Mouse (Mus musculus) liver, embryonic 11.5 days (tissue): ENCODE measurements around the gene Abcb7. TPM values are rescaled to one million over a fixed set of nuclear protein-coding genes. Genes with fewer than 3 reads are reported as not detected.
"Not testable (repeated sequence)": the region's sequence is repeated elsewhere in the genome, so short reads cannot be mapped to it uniquely, and the experiment has no call there.

Experiments used
- ATAC-seq: fragments of 200-750 bp; cut with Nextera tagmentation; replicated peaks from 2 replicates; pipeline ENCODE4 v1.8.0; 2017; ENCODE audit warnings: moderate number of reproducible peaks, mild to moderate bottlenecking, moderate TSS enrichment, moderate library complexity; ENCODE audit not compliant: low FRiP score
- DNase-seq: peaks from one replicate; pipeline ENCODE4 v3.0.0-alpha.2; 2017; ENCODE audit warnings: low spot score
- H3K27ac ChIP-seq: fragments of 300-500 bp; sonication (generic); 2 replicates; pipeline ENCODE4 v1.5.1; 2014; ENCODE audit warnings: mild to moderate bottlenecking, low read depth, low read length, control low read depth
- H3K27me3 ChIP-seq: fragments of 300-500 bp; sonication (generic); replicated peaks from 2 replicates; pipeline ENCODE4 v1.6.1; 2014; ENCODE audit warnings: low read length, mixed read lengths; ENCODE audit not compliant: control insufficient read depth, insufficient read depth
- H3K36me3 ChIP-seq: fragments of 300-500 bp; sonication (generic); 2 replicates; pipeline ENCODE4 v1.6.1; 2014; ENCODE audit warnings: mild to moderate bottlenecking, low read length, moderate library complexity, mixed read lengths; ENCODE audit not compliant: control insufficient read depth, insufficient read depth
- H3K4me1 ChIP-seq: fragments of 300-500 bp; sonication (generic); replicated peaks from 2 replicates; pipeline ENCODE4 v1.6.1; 2014; ENCODE audit warnings: low read length, mixed read lengths; ENCODE audit not compliant: control insufficient read depth, insufficient read depth
- H3K4me2 ChIP-seq: fragments of 300-500 bp; sonication (generic); 2 replicates; pipeline ENCODE4 v1.6.1; 2014; ENCODE audit warnings: mild to moderate bottlenecking, control low read depth, moderate library complexity
- H3K4me3 ChIP-seq: fragments of 300-500 bp; sonication (generic); 2 replicates; pipeline ENCODE4 v1.5.1; 2014; ENCODE audit warnings: low read depth, low read length, control low read depth
- H3K9ac ChIP-seq: fragments of 300-500 bp; sonication (generic); 2 replicates; pipeline ENCODE4 v1.6.1; 2014; ENCODE audit warnings: low read depth, low read length, control low read depth
- H3K9me3 ChIP-seq: fragments of 300-500 bp; sonication (generic); 2 replicates; pipeline ENCODE4 v1.6.1; 2016; ENCODE audit warnings: low read length, inconsistent platforms, mixed read lengths; ENCODE audit not compliant: control insufficient read depth
- WGBS: fragments of 180-500 bp; shearing (Covaris S2); extraction: QIAGEN DNeasy Blood & Tissue Kit; methylation state at CpG from one replicate; pipeline ENCODE4 v1.1.7; 2014; 5-methylcytosine and 5-hydroxymethylcytosine counted together
- polyA plus RNA-seq: library from polyadenylated mRNA; unstranded; fragments of >200 nt; fragmentation: Nextera tagmentation; extraction: Ambion mirVana; gene quantifications from 2 replicates; pipeline ENCODE4 v1.2.1, GENCODE M21; 2014

Abcb7 gene
- polyA plus RNA-seq, 1 experiment from 2014 or later: 18.5 TPM

- Histone ChIP-seq H3K9ac (no peak overlapping the region), H3K4me2 (no peak overlapping the region), H3K4me1 (no peaks in the 10 kb centered on the region), H3K4me3 (no peak overlapping the region), H3K27me3 (no peaks in the 10 kb centered on the region), H3K9me3 (no peaks in the 10 kb centered on the region), H3K36me3 (no peaks in the 10 kb centered on the region), H3K27ac (no peak overlapping the region)
- no peak for DNase-seq
- 50% methylated on average over 1 of the region's 1 CpGs for WGBS
- no peak for ATAC-seq
Observed at GRCm38 (mm10) chrX:104397526-104397925, 16.1 kb downstream of the Abcb7 start.

- DNase-seq (no peak), ATAC-seq (no peak)
Observed at GRCm38 (mm10) chrX:104359686-104360085, 54.0 kb downstream of the Abcb7 start.

GRCm38 (mm10) chrX:104355842-104356241, 57.8 kb downstream of the Abcb7 start:
- Histone ChIP-seq H3K27ac (no peak overlapping the region), H3K4me2 (no peak overlapping the region), H3K4me1 (no peaks in the 10 kb centered on the region), H3K36me3 (no peaks in the 10 kb centered on the region), H3K9ac (no peak overlapping the region), H3K4me3 (no peak overlapping the region), H3K9me3 (no peaks in the 10 kb centered on the region), H3K27me3 (no peaks in the 10 kb centered on the region; the same call in 1 of the 2 replicates)
- no peak for DNase-seq
- ATAC-seq: no peak
- WGBS: 69% methylated on average over 1 of the region's 1 CpGs

More at GRCm38 (mm10) chrX:104359686-104360085, 54.0 kb downstream of the Abcb7 start:
- Histone ChIP-seq H3K9ac (no peak overlapping the region), H3K4me2 (no peak overlapping the region), H3K27ac (no peak overlapping the region), H3K9me3 (no peaks in the 10 kb centered on the region), H3K27me3 (no peaks in the 10 kb centered on the region; the same call in 1 of the 2 replicates), H3K36me3 (no peaks in the 10 kb centered on the region), H3K4me1 (no peaks in the 10 kb centered on the region), H3K4me3 (no peak overlapping the region)

GRCm38 (mm10) chrX:104348146-104348545, 65.5 kb downstream of the Abcb7 start:
- H3K4me3 ChIP-seq, H3K4me2 ChIP-seq, H3K9ac ChIP-seq, H3K9me3 ChIP-seq, DNase-seq, H3K4me1 ChIP-seq, H3K36me3 ChIP-seq, H3K27me3 ChIP-seq, H3K27ac ChIP-seq: not testable (repeated sequence)
- WGBS: 80% methylated on average over 25 of the region's 31 CpGs
- 0 out of 2 replicates have a peak, but pooled peaks have one; percentile 45 for ATAC-seq

- Histone ChIP-seq H3K36me3 (no peaks in the 10 kb centered on the region), H3K27me3 (no peaks in the 10 kb centered on the region), H3K4me3 (no peak overlapping the region), H3K9me3 (no peaks in the 10 kb centered on the region), H3K4me2 (no peak overlapping the region), H3K27ac (no peak overlapping the region), H3K4me1 (no peaks in the 10 kb centered on the region), H3K9ac (no peak overlapping the region)
- ATAC-seq (no peak), DNase-seq (no peak)
Observed at GRCm38 (mm10) chrX:104291721-104292120, 121.9 kb downstream of the Abcb7 start.

- Histone ChIP-seq H3K4me3 (no peak overlapping the region), H3K9me3 (no peaks in the 10 kb centered on the region), H3K27ac (no peak overlapping the region), H3K36me3 (no peaks in the 10 kb centered on the region), H3K9ac (no peak overlapping the region), H3K4me2 (no peak overlapping the region), H3K4me1 (no peaks in the 10 kb centered on the region), H3K27me3 (no peaks in the 10 kb centered on the region)
- DNase-seq (no peak), ATAC-seq (no peak)
- WGBS: 89% methylated on average over 1 of the region's 1 CpGs
Observed at GRCm38 (mm10) chrX:104279828-104280227, 133.8 kb downstream of the Abcb7 start.

- Histone ChIP-seq H3K9ac (no peak overlapping the region), H3K4me3 (no peak overlapping the region), H3K4me1 (no peaks in the 10 kb centered on the region), H3K9me3 (no peaks in the 10 kb centered on the region), H3K4me2 (no peak overlapping the region), H3K27me3 (no peaks in the 10 kb centered on the region), H3K36me3 (no peaks in the 10 kb centered on the region), H3K27ac (no peak overlapping the region)
- 50% methylated on average over 2 of the region's 2 CpGs for WGBS
- ATAC-seq (no peak), DNase-seq (no peak)
Observed at GRCm38 (mm10) chrX:104264371-104264770, 149.3 kb downstream of the Abcb7 start.

GRCm38 (mm10) chrX:104262468-104262867, 151.2 kb downstream of the Abcb7 start:
- Histone ChIP-seq H3K27me3 (no peaks in the 10 kb centered on the region), H3K4me3 (no peak overlapping the region), H3K9ac (no peak overlapping the region), H3K4me1 (no peaks in the 10 kb centered on the region), H3K4me2 (no peak overlapping the region), H3K27ac (no peak overlapping the region), H3K9me3 (no peaks in the 10 kb centered on the region), H3K36me3 (no peaks in the 10 kb centered on the region)
- ATAC-seq (no peak), DNase-seq (no peak)
- 50% methylated on average over 1 of the region's 1 CpGs for WGBS

- Histone ChIP-seq H3K4me3 (no peak overlapping the region), H3K27me3 (no peaks in the 10 kb centered on the region), H3K9me3 (no peaks in the 10 kb centered on the region), H3K9ac (no peak overlapping the region), H3K4me2 (no peak overlapping the region), H3K27ac (no peak overlapping the region), H3K4me1 (no peaks in the 10 kb centered on the region), H3K36me3 (no peaks in the 10 kb centered on the region)
- WGBS: 57% methylated on average over 1 of the region's 1 CpGs
- ATAC-seq: no peak
- no peak for DNase-seq
Observed at GRCm38 (mm10) chrX:104256561-104256960, 157.1 kb downstream of the Abcb7 start.
